Mouse (Mus musculus) heart, adult 9 months (tissue): Measurements from ENCODE around the gene Zranb3.
"Not testable (repeated sequence)": the region's sequence is repeated elsewhere in the genome, so short reads cannot be mapped to it uniquely, and the experiment has no call there.

Experiments used
- DNase-seq, 2 experiments: peaks; one replicate each; pipeline ENCODE4 v3.0.0; 2022; ENCODE audit warnings: low spot score in 2 of 2

Gene Zranb3

DNA sequence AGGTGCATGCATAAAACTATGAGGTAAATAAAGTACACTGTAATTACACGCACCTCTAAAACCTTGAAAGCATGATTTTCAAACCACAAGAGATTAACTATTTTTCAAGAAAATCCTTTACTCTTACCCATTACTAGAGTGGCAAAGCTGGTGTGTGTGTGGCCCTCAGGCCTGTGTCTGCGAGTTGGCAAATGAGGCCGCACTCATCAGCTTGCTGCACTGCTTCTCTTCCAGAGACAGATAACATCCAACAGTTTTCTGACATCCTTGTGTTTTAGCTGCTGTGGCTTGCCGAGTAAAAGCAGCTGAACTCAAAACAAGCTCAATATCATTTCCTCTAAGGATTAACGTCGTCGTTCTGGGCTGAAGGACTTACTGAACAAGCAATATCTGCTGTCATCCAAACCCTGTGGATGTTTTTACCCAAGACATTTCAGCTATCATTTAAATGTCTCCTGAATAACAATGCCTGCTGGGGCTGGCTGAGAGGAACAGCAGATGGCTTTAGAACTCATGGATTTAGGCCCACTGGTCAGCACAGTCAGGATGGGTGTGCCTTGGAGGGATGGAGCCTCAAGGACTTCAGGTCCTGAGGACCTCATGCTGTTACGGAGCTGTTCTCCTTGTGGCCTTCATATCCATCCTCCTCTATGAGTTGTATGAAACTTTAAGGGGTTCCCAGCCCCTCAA is 42.0 kb downstream of the Zranb3 start:
- no peak for DNase-seq

DNA sequence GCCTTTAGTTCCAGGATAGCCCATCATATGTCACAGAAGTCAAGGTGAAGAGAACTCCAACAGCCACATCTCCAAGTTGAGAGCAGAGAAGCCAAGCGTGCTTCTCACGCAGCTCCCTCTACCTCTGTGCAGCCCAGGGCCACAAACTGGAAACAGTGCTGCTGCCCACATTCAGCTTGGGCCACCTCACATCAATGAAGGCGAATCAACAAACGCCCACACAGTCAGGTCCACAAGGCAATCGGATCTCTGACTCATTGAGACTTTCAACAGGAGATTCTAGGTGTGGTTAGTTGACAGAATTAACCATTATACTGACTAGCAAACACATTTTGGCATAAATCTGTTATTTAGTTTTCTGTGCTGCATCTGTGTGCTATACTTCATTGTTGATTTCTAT is 44.2 kb downstream of the Zranb3 start:
- no peak for DNase-seq

DNA sequence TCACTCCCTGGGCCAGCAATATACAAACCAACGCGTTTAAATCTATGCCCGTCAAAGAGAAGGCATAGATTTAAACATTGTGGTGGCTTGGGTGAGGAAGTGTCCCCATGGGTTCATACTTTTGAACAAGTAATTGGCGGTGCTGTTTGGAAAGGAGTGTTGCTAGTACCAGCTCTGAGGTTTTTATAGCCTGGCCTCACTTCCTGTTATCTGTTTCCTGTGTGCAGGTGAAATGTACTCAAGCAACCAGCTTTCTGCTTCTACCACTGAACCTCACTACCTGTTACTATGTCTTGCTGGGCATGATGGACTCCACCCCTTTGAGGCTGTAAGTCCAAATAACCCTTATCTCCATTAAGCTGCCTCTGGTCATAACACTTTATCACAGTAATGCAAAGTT is 45.6 kb downstream of the Zranb3 start:
- DNase-seq, result no peak

DNA sequence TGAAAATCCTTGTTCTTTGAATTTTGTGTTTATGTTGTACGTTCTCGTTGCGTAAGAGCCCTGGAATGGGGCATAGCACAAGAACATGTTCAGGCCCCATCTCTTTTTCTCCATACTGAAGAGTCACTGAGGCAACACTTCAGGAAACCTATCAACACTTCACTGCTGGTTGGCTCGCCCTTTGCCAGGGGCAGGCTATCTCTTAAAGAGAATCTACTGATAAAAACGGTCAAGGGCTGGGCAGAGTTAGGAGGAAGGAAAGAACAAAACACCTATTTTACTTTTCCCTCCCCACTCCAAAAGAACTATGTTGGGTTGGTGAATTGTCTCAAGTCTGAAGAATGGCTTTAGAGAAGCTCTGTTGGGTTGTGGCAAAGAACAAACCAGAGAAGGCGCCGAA is 55.9 kb downstream of the Zranb3 start:
- DNase-seq, result no peak

DNA sequence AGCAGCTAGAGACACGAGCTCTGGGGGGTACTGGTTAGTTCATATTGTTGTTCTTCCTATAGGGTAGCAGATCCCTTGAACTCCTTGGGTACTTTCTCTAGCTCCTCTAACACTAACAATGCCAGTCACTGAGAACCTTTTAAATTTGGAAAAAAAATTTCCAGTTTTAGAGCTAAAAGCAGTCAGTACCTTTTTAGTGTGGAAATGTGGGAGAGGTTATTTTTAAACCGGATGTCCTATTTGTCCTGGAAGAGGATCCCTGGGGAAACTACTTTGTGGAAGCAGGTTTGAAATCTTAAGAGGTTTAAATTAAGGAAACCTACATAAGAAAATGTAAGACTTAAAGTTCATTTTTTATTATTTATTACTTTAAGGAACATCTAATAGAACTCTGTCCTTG is 56.4 kb downstream of the Zranb3 start:
- DNase-seq, result no peak

DNA sequence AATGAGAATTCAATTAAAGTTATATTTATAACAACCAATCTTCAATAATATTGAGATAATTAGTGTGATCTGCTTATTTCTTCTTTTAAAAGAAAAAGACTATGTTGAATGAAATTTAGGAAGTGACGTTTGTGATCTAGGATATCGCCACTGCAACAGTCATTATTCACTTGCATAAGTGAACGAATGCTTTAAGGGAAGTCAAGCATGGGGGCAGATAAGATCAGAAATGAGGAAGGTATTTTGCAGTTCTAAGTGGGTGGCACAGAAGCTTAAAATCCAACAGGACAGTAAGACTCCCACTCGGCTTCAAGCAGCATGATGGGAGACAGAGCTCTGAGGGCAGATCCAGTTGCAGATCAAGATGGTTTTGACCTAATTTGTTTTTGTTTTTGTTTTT is 58.7 kb downstream of the Zranb3 start:
- DNase-seq, result no peak

DNA sequence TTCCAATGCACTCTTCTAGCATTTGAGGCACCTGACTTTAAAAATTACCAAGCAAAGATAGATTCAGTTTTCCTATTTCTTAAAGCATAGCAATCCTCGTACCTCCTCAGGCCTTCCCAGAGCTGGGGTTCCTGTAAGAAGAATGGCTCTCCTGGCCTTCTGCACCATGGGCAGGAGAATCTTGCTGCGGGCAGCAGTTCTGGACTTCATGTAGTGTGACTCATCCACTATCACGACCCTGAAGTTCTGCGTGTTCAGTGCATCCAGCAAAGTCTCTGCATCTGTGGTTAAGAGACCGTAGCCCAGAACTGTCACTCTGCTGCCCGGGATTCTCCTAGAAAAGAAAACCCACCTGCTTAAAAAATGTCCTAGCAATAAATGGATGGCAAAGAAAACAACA is 66.6 kb downstream of the Zranb3 start:
- DNase-seq, result no peak

DNA sequence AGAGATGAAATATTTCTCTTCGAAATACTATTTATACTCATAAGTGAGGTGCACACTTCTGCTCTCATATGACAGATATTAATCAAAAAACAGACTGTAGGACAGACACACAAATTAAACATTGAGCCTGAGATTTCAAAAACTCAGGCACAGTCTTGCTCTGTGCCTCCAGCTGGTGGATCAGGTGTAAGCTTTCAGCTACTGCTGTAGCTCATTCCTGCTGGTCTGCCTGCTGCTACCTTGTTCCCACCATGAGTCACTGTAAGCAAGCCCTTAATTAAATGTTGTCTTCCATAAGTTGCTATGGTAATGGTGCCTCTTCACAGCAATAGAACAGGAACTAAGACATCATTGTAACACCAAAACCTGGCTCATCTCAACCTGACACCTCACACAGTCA is 70.7 kb downstream of the Zranb3 start:
- DNase-seq, result no peak

DNA sequence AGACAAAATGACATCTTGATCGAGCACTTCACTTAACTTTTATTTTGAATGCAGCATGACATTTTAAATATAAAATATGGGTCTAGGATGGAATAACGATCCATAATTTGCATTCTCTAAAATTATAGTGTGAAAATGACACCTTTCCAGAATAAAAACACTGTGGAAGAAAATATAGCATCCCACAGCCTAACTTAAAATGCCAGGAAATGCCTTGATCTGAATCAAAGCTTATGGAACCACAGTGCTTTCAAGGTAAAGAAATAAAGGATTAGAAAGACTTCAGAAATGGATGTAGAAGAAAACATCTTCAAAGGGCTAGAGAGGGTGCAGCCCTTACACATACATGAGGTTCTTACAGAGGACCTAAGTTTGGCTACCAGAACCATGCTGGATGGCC is 71.3 kb downstream of the Zranb3 start:
- no peak for DNase-seq

DNA sequence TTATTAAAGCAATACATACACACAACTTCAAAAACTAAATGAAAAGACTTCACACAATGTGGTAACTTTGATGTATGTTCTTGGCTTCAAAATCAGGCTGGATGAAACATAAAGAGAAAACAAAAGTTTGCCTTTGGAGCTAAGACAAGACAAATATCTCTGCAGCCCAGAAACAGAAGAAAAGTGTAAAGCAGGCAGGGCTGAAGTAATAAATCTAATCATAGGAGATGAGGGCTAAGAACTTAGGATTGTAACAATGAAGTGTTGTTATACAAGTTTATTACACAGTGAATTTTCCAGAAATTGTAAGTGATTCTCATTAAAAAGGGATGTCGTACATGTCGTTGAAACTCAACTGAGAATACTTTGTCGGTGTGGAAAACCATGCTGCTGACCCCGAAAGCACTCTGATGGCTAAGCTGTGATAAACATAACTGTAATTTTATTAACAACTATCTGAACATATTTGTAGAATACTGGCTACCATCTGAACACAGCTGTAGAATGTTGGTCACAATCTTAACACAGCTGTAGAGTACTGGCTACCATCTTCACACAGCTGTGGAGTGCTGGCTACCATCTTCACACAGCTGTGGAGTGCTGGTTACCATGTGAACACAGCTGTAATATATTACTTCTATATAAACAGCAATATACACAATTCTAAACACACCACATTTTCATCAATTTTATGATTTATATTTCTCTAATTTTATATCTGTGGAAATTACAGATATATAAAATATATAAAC is 78.3 kb downstream of the Zranb3 start:
- no peak for DNase-seq

DNA sequence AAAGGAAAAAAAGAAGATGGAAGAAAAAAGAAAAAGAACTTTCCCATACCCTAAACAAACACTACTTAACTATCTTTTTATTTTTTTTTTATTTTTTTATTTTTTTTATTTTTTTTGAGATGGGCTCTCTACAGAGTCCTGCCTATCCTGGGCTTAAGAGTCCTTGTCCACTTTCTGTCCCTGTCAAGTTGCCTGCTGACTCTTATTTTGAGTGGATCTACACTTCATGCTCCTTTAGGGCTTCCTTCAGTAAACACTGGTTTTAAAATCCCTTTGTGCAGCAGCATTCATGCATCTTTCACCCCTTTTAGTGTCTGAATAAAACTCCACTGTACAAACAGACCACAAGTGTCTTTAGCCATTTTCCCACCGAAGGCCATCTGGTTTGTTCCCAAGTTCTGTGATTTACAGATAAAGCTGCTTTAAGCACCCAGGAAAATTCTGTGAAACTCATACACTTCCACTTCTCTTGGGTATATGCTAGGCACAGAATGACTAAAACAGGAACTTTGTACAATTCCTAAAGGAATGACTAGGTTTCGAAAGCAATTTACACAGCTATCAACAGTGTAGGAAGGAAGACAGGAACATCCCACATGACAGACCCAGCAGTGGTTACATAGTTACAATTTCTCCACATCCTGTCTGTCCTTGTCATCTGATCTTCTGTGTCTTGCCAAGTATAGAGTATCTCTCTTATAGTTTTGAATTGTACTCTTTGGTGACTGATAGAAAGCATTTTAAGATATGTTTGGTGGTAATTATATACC is 82.7 kb downstream of the Zranb3 start:
- no peak for DNase-seq

DNA sequence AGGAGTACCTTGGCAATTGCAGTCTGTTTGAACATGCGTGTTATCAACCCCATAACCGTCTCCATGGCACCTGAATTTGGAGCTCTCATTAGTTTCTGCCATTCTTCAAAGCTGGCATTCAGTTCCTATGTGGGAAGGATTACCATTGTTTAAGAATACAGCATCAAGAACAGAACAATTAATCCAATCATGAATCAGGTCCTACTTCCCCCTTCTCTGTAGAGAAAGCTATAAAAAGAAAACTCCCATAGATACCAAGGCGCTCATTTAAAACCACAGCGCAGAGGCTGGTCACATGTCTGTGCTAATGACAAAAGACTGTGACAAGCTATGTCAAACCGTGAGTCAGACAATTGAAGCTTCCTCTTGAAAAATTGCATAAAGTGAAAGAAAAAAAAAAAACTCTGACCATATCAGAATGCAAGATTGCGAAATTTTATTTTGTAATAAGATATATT is 86.8 kb downstream of the Zranb3 start:
- DNase-seq, result peak; percentile 4 to 16

DNA sequence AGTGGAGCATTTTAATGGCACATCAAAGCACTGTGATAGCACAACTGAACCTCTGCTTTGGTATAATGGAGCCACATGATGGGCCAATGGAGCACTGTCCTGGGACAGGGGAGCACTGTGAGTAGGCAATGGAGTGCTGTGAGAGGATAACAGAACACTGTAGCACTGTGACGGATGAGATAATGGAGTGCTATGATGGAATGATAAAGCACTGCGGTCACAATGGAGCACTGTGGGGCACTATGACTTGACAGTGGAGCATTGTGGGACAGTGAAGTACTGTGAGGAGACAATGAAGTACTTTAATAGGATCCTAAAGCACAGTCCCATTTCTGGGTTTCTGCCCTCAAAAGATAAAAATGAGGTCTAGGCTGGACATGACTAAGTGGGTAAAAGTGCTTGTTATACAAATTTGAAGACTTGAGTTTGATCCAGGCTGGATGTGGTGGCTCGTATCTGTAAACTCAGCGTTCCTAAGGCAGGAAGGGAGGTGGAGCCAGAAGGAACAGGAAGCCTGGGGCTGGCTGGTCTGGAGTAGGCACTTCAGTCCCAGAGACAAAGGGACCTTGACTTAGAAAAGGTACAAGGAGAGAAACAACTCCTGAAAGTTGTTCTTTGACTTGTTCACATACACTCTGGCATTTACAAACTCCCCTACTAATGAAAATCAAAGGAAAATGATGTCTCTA is 89.0 kb downstream of the Zranb3 start:
- peak; percentile 12 to 43 for DNase-seq

DNA sequence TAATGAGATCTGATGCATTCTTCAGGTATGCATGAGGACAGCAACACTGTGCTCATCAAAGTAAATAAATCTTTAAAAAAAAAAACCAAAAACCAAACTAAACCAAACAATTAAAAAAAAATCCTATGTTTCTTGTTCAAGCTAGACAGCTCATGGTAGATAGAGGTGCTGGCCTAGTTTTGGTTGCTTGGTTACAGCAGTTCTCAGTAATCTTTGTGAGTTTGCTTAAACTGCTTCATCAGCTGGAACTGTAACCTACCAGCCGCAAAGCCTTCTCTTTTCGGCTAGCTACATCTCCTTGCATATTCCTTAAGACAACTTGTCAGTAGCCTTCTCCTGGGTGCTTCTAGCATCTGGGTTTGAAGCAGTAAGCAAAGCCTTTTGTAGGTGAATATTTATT is 93.1 kb downstream of the Zranb3 start:
- DNase-seq, result no peak

DNA sequence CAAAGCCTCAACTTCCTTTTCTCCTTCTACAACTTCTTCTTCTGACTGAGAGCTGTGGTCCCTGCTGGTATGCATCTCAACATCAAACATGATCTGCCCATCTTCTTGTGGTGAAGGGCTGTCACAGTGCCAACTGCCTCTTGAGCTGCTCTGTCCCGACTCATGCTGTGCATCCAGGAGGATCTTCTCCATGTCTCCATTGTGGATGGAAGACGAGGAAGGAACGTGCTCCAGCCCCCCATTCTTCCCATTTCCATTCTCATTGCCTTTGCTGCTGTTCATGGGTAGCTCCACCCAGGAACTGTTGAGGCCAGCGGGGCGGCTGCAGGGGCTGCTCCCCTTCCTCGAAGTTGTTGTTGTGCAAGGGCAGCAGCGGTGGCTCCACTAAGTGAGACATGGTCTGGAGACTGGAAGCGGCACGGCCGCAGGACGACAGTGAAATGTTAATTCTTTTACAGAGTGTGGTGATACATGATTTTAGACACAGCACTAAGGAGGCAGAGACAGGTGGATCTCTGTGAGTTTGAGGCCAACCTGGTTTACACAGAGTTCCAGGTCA is 96.7 kb downstream of the Zranb3 start:
- not testable (repeated sequence) for DNase-seq

DNA sequence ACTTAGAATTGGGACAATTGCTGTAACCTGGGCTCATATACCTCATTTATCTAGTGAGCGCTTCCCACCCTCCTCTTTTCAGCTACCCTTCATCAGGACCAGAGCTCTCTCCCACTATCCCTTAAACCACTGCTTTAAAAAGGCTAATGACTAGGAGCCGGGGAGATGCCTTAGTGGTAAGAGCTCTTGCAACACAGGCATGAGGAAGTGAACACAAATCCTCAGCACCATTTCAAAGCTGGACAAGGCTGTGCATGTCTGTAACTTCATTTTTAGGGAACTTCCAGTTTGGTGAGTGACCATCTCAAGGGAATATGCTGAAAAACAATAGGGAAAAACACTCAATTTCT is 98.5 kb downstream of the Zranb3 start:
- DNase-seq, result no peak

DNA sequence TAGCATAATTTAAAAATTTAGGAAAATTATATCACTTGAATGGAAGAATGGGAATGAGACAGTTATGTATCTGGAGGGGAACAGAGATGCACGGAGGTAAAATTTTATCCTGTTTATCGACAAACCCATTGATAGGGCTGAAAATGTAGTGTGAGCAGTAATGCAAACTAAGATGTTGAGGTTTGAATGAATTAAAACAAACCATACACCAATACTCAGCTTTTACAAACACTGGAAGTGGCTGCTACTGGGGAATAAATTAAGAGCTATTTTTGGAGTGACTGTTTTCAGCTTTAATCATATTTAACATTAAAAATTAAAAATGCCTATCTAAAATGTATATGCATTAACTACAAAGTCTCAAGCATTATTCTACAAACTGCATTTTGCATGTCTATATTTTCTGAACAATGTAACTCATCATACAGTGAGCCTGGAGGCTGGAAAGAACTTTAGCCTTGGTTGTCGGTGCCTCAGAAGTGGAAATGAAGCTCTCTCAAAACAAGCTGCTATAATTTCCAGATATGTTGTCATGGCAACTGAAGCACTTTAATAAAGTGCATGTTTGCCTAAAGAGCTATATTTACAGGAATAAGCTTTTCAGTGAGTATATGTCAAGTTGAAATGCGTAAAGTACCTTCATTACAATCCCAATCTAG is 99.0 kb downstream of the Zranb3 start:
- DNase-seq, result no peak

DNA sequence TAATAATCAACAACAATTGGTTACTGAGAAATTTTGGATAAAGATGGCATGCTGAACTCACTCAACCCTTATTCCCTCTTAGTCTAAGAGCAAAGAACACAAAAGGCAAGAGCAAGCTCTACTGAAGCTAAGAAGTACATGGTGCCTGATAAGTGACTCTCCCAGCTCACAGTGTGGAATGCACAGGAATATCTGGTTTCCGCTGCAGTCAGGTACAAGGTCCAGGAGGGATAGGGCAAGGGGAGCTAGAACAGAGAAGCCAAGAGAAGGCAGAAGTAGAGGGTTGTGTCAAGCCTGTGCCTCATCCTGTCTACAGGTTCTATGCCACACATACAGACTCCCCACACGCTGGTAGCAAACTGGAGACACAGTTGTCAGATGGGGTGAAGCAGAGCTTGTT is 100.7 kb downstream of the Zranb3 start:
- no peak for DNase-seq

DNA sequence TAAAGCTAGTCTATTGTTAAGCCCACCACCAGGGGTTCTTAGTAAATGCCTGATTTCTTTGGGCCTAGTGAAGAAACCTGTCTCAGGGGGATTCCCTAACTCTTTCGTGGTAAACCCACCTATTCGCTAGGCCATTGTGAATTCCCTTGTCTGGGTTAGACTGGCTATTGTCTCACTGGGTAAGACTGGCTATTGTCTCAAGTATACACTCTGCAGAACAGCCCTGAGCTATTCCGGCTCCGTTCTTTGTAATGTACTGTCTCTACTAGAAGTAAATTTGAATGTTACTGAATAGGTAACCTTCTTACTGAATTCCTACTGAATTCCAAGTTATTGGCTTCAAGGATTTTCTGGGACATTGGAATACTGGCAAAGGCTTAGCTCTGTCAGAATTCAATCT is 101.9 kb downstream of the Zranb3 start:
- not testable (repeated sequence) for DNase-seq

DNA sequence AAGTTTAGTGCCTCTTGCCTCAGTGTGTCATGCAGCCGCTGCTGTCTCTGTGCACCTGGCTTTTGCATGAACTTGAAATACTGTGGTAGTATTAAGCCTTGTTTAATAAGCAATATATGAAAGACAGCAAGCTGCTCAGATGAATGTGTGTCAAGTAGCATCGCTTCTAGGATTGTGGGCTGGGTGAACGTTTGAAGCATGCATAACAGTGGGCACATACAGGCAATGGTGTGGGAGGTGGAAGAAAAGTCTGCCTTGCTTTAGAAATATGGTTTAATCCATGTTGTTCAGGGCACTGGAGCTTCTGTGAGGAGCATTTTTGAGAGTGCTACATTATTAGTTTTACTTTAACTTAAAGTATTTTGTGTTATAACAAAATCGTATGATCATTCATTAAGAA is 109.0 kb downstream of the Zranb3 start:
- DNase-seq, result no peak
